Mouse (Mus musculus) layer of hippocampus, postnatal 10 days (tissue): Measurements from ENCODE around the gene Foxf2. TPM values are rescaled to one million over a fixed set of nuclear protein-coding genes. Genes with fewer than 3 reads are reported as not detected.

ENCODE experiments used
- DNase-seq, 2 experiments: peaks; one replicate each; pipeline ENCODE4 v3.0.0; 2021; ENCODE audit warnings: low spot score in 2 of 2
- total RNA-seq, 2 experiments: library from RNA; stranded (reverse); gene quantifications; 2 replicates each; pipeline ENCODE4 v1.2.3; 2021

Foxf2 gene
- total RNA-seq, 2 experiments from 2014 or later: 9.9 to 10.6 TPM

GRCm38 (mm10) chr13:31623906-31624860, 1.4 kb upstream of the Foxf2 start:
- DNase-seq: no peak

- peak in 1 of 2 experiments; percentile 14 for DNase-seq
Observed at GRCm38 (mm10) chr13:31624966-31625332, 667 bp upstream of the Foxf2 start.

- DNase-seq: peak in 1 of 2 experiments; percentile 22
Observed at GRCm38 (mm10) chr13:31626183-31626801, 676 bp downstream of the Foxf2 start.

- DNase-seq: peak in 1 of 2 experiments; percentile 11
Observed at GRCm38 (mm10) chr13:31626991-31627625, 1.5 kb downstream of the Foxf2 start.

- no peak for DNase-seq
Observed at GRCm38 (mm10) chr13:31627864-31628690, 2.5 kb downstream of the Foxf2 start.

GRCm38 (mm10) chr13:31628691-31629180, 3.1 kb downstream of the Foxf2 start:
- no peak for DNase-seq

- DNase-seq: no peak
Observed at GRCm38 (mm10) chr13:31629321-31629851, 3.8 kb downstream of the Foxf2 start.

- no peak for DNase-seq
Observed at GRCm38 (mm10) chr13:31630051-31630450, 4.4 kb downstream of the Foxf2 start.

- DNase-seq: no peak
Observed at GRCm38 (mm10) chr13:31630551-31630950, 4.9 kb downstream of the Foxf2 start.

GRCm38 (mm10) chr13:31631291-31631690, 5.7 kb downstream of the Foxf2 start:
- no peak for DNase-seq

GRCm38 (mm10) chr13:31632450-31632849, 6.8 kb downstream of the Foxf2 start:
- peak; percentile 70 to 79 for DNase-seq

- DNase-seq: no peak
Observed at GRCm38 (mm10) chr13:31633259-31633658, 7.6 kb downstream of the Foxf2 start.

GRCm38 (mm10) chr13:31635546-31635945, 9.9 kb downstream of the Foxf2 start:
- DNase-seq: no peak

- DNase-seq: no peak
Observed at GRCm38 (mm10) chr13:31641517-31641916, 15.9 kb downstream of the Foxf2 start.

- DNase-seq: no peak
Observed at GRCm38 (mm10) chr13:31652131-31652745, 26.6 kb downstream of the Foxf2 start.

- no peak for DNase-seq
Observed at GRCm38 (mm10) chr13:31656249-31656648, 30.6 kb downstream of the Foxf2 start.

- no peak for DNase-seq
Observed at GRCm38 (mm10) chr13:31658212-31658611, 32.6 kb downstream of the Foxf2 start.

- DNase-seq: peak; percentile 82 to 84
Observed at GRCm38 (mm10) chr13:31658963-31659362, 33.3 kb downstream of the Foxf2 start.

GRCm38 (mm10) chr13:31661211-31661610, 35.6 kb downstream of the Foxf2 start:
- no peak for DNase-seq

GRCm38 (mm10) chr13:31665376-31665775, 39.8 kb downstream of the Foxf2 start:
- no peak for DNase-seq
